Mouse (Mus musculus) cerebellum, postnatal 25 days (tissue): Measurements from ENCODE around the gene Hsp90ab1.

ENCODE experiments used
- DNase-seq, 2 experiments: peaks; one replicate each; pipeline ENCODE4 v3.0.0; 2021; ENCODE audit warnings: mixed read lengths in 2 of 2

Gene Hsp90ab1

DNA sequence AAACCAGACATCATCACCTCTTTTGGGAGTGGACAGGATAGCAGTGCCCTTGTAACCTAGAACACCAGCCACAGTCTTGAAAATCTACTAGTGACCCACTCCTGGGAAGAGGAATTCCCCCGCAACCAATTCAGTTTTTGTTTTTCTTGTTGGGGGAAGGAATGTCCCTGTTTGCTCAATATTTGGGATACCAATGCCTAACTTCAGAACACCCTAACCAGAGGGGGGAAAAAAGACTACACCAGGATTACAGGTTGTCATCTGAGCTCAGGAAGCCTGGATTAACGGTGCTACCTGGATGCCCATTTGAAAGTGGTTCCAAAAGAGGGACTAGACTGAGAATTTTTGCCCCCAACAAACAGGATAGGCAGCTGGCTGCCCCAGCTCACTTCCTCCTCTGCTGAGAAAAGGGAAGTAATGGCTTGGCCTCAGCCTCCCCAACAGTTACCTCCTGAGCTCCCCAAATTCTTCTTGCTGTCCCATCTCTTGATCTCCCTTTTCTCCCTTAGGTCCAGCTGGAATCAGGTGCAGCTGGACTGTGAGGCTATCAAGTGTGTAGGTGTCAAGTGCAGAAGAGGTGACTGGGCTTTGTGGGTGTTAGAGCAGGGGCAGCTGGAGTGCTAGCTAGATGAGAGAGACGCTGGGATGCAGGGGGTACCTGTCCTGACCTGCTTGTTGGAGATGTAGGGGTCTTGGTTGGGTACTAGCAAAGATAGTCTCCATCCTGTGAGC, 16.4 kb downstream of the Hsp90ab1 start:
- no peak for DNase-seq

DNA sequence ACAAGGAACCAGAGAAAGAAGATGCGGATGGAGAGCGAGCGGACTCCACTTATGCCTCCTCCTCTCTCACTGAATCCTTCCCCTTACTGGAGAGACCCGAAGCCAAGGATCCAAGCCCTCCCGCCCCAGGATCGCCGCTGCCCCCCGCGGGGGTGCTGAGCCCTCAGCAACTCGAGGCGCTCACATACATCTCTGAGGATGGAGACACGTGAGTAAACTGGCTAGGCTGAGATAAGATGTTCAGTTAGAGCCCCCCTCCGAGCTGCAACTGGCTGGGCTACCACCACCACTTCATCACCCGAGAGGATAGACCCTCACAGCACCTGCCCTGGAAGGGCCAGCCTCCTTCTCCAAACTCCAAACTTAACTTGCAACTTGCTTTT, 17.0 kb downstream of the Hsp90ab1 start:
- peak in 1 of 2 experiments; percentile 53 for DNase-seq

DNA sequence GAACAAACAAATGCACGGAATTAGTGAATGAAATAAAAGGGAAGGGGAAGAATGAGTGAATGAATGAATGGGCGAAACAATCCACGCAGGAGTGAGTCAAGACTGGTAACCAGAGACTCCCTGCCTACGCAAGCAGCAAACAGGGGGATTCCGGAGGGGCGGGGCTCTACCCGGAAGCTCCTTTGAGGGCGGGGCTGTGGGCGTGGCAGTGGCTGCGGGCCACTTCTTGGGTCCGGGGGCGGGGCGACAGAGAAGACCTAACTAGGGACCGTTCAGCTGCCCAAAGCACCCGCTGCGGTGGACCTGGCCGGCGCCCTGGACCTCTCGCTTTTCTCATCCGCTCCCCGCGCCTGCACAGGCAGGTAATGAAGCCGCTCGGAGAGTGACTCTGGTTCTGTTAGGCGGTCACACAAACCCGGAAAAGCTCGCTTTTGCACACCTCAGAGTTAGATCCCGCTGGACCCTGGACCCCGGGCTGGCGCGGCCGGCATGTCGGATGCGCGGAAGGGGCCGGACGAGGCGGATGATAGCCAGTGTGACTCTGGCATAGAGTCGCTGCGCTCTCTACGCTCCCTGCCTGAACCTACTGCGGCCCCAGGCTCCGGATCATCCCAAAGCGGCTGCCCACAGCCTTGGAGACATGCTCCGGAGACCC, 17.5 kb downstream of the Hsp90ab1 start, which contains the start of gene Nfkbie:
TSS of gene Nfkbie (plus strand) at position 252 of the 655 bp plus-strand sequence.
- peak; percentile 95 to 98 for DNase-seq

DNA sequence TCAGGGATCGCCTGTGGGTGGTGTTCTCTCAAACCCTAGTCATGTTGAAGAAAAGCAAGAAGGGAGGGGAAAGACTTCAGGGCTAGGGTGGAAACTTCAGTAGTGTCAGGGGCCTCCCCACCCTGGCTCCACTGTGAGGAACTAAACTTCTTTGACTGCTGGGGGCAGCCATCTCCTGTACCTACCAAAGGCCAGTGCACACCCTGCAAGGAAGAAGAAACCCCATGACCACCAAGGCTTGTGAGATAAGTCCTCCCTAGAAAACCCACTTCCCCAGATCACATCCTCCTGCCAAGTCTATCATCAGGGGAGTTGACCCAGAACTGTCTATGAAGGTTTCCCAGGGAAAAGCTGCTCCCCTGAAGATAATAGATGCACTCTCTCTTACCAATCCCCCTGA, 18.7 kb downstream of the Hsp90ab1 start:
- no peak for DNase-seq

DNA sequence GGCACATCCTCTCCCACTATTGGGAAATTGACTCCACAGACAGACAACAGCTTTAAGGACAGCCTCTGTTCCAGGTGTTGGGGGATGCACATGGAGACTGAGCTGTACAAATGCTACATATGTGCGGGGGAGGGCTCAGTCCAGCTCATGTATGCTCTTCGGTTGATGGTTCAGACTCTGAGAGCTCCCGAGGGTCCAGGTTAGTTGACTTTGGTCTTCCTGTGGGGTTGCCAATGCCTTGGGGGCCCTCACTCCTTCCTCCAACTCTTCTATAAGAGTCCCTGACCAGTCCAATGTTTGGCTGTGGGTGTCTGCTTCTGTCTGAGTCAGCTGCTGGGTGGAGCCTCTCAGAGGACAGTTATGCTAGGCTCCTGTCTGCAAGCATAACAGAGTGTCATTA, 20.0 kb downstream of the Hsp90ab1 start:
- no peak for DNase-seq

DNA sequence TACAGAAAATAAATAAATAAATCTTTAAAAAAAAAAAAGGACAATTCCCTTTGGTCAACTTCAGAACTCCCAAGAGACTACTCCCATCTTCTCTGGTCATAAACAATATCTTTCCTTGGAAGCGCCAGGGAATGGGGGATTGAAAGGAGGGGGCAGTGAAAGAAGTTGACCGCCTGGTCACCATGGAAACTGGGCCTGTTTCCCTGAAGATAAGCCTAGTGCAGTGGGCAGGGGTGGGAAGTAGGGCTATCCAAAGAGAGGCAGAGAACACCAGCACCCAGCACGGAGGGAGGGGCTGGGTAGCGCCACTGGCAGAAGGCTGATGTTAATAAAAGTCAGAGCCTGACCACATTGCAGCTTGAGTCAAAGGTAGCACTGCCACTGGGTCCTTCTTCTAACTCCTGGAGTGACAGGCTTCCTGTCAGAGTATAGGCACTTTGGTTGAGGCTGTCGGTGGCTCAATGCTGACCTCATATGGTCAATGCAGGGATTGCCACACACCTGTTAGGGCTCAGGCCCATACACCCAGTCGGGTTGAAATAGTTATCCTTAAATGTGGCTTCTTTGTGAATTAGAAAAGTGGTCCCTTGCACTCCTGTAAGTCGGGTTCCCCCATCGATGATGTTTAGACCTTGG, 21.1 kb downstream of the Hsp90ab1 start:
- peak; percentile 93 to 94 for DNase-seq

DNA sequence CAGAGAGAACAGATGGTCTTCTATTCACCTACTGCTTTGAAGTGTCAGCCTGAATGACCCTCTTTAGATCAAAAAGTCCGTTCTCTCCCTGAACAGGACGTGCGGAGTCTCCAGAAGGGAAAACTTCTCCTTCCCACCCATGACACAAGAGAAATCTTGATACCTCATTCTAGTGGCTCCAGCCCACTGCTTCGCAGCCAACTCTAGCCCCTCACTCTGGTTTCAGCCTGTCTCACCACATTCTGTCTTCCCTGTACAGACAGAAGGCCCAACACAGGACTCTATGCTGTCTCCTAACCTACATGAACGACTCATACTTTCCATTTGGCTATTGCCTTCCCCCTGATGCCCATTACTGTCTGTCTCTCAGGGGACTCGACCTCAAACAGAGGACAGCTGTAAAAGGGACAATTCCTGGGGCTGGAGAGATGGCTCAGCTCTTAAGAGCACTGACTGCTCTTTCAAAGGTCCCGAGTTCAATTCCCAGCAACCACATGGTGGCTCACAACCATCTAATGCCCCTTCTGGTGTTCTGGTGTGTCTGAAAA, 21.7 kb downstream of the Hsp90ab1 start:
- no peak for DNase-seq

DNA sequence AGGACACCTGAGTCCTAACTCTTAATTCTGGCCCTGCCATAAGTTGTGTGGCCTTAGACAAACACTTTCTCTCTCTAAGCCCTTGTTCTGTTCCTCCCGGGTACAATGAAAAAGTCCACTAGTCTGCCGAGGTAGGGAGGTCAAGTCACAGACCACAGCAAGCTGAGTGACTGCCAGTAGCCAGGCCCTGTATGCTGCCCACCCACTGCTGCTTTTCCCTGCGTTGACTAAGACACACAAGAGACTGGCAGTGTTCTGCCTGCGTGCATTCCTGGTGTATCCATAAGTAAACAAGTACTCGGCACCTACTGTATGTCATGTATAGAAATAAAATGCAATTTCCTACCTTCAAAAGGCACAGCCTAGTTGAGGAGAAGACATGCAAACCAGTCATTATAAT, 22.8 kb downstream of the Hsp90ab1 start:
- peak; percentile 43 to 47 for DNase-seq

DNA sequence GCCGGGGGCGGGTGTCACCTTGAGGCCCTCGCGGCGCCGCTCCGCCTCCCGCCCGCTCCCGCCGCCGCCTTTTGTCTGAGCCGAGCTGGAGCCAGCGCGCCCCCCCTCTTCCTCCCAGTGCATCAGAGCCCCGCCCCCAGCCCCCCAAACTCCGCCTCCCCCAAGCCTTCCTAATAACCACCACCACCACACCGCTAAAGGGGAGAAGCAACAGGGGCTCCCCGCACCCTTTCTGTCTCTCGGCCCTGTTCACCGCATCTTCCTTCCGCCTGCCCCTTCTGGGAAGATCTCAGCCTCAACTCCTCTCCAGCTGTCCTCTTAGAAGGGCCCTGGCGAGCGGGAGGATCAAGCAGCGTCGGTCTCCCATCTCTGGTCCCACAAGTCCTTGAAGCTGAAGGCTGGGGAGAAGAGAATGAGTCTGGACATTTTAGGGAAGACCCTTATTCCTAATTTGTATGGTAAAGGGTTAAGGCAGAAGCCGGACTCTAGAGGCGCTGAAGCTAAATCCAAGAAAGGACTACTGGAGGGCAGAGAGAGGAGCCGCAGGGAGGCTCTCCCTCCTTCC, 23.4 kb downstream of the Hsp90ab1 start, which contains the start of gene Tmem151b:
TSS of gene Tmem151b (minus strand) at position 61 of the 565 bp plus-strand sequence.
- peak; percentile 85 to 94 for DNase-seq

DNA sequence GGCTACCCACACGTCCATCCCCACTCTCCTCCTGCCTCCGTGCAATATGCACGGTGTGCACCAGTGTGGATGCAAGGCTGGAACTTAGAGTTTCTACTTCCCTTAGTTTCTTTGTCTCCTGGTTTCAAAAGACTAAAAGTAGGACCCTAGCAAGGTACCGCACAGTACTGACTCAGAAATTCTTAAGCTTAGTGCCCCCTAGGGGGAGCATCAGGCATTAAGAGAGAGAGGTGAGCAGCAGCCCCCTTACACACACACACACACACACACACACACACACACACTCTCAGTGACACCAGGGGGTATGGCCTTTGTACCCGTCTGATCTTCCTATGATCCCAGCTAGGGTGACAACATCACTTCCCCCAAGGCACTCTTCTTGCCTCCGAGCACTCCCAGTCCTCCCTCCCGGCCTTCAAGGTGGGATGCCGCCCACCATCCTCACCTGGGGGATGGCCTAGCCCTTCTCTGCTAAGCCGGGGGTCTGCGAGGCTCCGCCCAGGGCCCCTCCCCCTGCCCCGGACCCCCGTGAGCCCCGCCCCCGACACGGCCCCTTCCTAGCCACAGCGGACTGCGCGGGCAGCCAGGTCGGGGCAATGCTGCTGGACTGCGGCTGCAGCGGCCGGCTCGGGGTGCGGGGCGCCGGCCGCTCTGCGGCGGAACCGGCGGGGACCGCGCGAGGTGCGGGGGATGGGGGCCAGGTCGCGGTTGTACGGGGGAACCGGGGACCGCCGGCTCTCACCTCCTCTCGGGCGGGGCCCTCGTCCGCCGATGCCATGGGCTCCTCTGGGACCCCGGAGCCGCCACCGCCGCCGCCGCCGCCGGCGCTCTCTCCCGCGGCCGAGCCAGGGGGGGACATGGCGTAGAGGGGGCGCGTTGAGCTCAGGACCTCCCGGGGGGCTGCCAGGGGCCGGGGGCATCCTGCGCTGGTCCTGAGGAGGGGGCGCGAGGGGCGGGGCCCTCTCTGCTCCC, 24.2 kb downstream of the Hsp90ab1 start:
- peak; percentile 79 to 85 for DNase-seq

DNA sequence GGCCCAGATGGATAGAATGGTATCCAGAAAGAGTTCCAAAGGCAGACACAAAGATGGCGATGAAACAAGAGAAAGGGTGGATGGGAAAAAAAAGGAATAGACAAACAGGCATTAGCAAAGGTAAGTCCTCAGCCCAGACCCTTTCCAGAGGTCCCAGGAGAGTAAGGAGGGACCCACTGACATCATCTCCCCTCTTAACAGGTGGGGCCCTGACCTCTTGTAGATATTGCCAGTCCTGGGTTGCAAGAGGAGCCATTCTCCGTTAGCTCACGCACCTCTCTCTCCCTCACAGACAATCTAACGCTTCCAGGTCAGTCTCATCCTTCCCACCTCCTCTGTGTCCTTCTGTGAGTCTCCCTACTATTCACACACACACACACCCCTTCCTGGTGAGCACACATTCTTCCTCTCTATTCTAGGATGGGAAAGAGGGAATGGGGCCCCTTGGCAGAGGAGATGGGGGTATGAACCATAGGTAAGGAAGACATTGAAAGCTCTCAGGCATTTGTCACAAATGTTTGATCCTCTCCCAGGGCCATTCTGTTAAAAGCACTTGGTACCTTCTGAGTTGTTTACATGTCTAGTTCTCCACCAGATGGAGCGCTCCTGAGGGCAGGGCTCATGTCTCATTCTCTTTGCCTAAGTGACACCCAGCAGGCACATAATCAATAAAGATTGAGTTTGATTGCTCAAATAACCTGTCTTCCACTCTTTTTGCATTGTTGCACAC, 25.4 kb downstream of the Hsp90ab1 start:
- peak; percentile 69 to 71 for DNase-seq

DNA sequence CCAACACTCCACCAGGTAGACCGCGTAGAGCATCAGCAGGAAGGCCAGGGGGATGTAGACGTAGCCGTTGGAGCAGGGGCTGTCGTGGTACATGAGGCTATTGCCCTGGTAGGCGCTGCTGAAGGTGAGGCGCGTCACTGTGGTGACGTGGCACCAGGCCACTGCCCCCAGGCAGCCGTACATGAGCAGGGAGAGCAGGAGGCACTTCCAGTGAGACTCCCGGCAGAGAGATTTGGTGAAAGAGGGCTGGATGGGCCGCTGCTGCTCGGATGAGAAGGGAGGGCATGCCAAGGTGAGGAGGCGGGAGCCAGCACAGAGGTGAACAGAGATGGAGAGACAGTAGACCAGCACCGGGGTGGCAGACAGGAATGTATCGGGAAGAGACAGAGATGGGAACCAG, 26.1 kb downstream of the Hsp90ab1 start:
- DNase-seq: peak; percentile 78 to 79

DNA sequence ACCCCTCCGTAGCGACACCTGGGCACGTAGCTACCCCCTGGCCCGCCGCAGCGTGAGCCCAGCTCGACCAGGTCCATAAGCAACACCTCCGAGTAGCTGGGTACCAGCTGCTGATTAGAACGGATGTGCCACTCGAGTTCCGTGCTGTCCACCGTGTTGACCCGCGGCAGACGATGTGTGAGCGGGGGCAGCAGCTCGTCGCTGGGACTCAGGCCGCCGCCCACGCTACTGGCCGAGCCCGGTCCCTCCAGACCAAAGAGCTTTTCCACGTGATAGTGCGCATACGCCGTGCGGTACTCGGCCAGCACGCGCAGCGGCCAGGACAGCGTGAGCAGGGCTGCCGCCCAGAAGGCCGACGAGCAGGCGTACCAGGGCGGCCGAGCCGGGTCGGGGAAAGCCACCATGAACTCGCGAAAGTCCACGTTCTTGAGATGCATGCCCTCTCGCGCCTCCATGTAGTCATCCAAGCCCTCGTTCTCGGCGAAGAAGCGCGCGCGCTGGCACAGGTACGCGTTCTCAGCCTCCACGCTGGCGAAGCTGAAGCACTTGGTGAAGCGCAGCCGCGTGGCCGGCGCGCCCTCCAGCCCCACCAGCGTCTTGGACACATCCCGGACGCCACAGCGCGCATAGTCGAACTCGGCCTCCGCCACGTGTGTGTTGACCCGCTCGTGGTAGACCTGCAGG, 27.7 kb downstream of the Hsp90ab1 start:
- DNase-seq: peak; percentile 72 to 80

DNA sequence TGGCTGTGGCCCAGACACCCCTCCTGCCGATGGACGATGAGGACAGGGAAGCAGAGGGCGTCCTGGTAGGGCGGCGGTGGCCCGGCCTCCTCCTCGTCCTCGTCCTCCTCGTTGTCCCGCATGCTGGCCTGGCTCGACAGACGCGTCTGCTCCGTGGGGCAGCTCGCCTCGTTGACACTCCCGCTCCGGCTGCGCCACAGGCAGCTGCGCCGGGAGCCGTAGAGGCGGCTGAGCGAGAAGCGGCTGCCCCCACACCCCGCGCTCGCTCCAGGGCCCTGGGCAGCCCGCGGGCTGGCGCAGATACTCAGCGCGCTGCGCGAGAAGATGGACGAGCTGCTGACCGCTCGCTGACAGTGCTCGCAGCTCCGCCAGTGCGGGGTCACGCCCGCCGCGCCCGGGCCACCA, 28.2 kb downstream of the Hsp90ab1 start:
- DNase-seq: peak in 1 of 2 experiments; percentile 77

DNA sequence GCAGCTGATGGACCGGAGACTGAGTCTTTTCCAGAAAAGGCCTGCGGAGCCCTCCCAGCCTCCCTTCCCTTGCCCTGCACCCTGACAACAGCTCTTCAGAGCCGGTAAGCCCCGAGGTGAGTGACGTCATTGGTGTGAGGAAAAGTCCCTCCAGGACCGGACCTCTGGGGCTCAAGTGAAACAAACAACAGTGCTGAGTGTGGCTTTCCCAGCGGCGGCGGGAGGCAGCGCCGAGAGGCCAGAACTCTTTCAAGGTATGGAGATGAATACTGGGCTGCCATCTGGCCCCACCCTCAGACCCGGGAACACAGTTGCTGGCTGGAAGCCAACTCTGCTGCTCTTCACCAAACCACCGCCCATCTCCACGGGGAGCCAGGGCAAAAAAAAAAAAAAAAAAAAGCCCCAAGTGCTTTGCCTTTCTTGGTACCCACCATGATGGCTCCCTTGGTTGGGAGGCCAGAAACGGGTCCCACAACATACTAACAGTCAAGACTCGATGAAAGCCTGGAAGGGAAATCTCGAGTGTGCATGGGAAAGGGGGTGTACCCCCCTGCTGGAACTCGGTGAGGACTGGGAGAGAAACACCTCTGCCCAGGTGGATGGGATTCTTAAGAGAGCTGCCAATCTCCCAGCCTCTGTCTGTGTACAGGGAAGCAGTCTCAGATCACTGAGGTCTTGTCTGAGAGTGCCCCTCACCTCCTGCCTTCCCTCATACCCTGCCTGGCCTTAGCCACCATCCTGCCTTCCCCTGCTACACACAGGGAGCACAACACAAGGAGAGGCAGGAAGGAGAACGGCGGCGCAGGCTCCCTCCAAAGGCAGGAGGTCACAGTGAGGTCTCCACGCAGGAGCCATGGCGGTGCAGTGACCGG, 28.8 kb downstream of the Hsp90ab1 start:
- DNase-seq: peak; percentile 69 to 77

DNA sequence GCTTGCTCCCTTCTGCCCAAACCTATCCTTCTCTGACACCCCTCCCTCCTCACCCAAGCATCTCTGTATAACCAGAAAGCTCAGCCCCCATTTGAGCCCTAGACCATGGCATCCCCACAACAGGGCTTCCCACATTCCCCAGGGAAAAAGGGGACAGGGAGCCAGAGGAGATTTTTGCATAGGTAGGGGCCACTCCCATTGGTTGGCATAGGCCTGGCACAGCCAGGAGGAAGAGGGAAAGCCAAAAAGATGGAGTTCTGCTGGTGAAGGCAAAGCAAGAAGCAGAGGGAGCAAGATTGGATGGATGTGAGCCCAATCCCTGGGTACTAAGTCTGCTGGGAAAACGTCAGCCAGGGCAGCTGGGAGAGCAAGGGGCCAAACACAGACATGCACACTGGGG, 30.0 kb downstream of the Hsp90ab1 start:
- DNase-seq: no peak

DNA sequence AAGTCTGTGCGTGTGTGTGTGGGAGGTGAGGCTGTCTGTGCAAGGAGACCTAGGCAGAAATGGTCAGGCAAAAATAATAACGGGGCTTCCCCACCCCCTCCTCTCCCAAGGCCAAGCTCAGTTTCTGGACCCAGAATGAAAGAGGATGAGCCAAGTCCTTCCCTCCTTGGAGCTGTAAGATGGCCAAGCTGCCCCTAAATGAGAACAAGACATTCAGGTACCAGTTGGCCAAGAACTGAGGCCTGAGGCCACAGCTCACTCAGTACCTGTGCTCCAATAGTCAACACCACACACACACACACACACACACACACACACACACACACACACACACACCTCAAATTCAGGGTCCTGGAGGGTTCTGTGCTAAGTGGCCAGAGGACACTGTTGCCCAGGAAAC, 30.4 kb downstream of the Hsp90ab1 start:
- peak; percentile 71 to 76 for DNase-seq

DNA sequence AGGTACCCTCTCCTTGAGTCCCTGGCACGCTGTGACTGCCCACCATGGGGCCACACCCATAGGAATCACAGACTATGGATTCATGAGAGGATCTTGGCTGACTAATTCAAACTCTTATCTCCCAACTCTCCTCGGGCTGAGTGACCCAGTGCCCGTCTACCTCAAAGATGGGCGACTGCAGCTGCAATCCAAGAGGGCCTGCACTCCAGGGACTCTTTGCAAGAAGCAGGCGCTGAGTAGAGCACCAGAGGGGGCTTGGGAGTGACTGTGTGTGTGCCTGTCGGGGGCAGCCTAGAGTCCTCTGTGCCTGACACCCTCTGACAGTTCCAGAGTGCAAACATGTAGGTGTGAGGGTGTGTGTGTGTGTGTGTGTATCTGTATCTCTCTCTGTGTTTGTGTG, 30.9 kb downstream of the Hsp90ab1 start:
- DNase-seq: peak in 1 of 2 experiments; percentile 35

DNA sequence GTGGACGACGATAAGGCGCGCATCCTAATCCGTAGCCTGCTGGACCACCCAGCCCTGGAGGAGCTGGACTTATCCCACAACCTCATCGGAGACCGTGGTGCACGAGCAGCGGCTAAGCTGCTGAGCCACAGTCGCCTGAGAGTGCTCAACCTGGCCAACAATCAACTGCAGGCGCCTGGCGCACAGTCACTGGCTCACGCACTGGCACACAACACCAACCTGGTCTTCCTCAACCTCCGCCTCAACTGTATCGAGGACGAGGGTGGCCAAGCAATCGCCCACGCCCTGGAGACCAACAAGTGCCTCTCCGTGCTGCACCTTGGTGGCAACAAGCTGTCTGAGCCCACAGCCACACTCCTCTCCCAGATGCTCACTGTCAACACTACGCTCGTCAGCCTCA, 33.4 kb downstream of the Hsp90ab1 start:
- peak; percentile 51 to 55 for DNase-seq

DNA sequence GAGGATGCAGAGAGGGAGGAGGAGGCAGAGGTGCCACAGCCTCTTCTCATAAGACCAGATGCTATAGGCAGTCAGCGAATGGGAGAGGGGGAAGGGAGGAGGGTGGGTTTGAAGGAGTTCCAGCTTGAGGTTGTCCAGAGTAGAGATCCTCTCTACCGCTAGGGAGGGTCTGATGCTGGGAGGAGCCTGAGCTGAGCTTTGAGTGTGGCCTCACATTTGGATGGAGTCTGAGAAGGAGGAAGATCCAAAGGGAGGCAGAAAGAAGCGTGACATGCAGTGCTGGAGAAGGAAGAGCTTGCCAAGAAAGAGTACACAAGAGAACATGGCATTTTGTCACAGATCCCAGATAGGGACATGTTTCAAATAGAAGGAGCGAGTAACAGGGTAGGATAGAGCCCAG, 34.7 kb downstream of the Hsp90ab1 start:
- DNase-seq: no peak
